23 mouse cellular contexts compared by ENCODE assay signal in genomic region chr11:18598349-18598748, GRCm38 (mm10).
"Had no signal": no experiment of that assay in that cellular context is flagged by ENCODE, and none has a peak within 500 bp of the region (broad histone marks: within the 10 kb centered on the region; RNA-seq: fewer than 3 reads in every experiment).

No protein-coding gene starts in this region.

- ATAC-seq: forebrain, postnatal 0 days; hindbrain, postnatal 0 days; intestine, embryonic 16.5 days; liver, embryonic 12.5 days had no signal

- H3K27ac ChIP-seq: hindbrain, embryonic 13.5 days; hindbrain, embryonic 15.5 days; hindbrain, postnatal 0 days; kidney, embryonic 15.5 days; kidney, postnatal 0 days; limb, embryonic 13.5 days; limb, embryonic 15.5 days; liver, embryonic 12.5 days; liver, embryonic 14.5 days had no signal

- H3K9me3 ChIP-seq: hindbrain, embryonic 13.5 days; hindbrain, embryonic 15.5 days; kidney, embryonic 15.5 days; limb, embryonic 13.5 days; limb, embryonic 15.5 days; liver, embryonic 12.5 days had no signal

- H3K9ac ChIP-seq: forebrain, postnatal 0 days; hindbrain, embryonic 13.5 days; hindbrain, embryonic 15.5 days; kidney, embryonic 15.5 days; limb, embryonic 13.5 days; limb, embryonic 15.5 days; liver, embryonic 12.5 days; liver, embryonic 14.5 days had no signal

- H3K4me2 ChIP-seq: hindbrain, embryonic 13.5 days; hindbrain, embryonic 15.5 days; kidney, embryonic 15.5 days; limb, embryonic 13.5 days; limb, embryonic 15.5 days; liver, embryonic 12.5 days had no signal

- H3K4me3 ChIP-seq: hindbrain, embryonic 13.5 days; hindbrain, embryonic 15.5 days; kidney, embryonic 15.5 days; limb, embryonic 13.5 days; limb, embryonic 15.5 days; liver, embryonic 12.5 days had no signal

- H3K27me3 ChIP-seq: hindbrain, embryonic 13.5 days; hindbrain, embryonic 15.5 days; kidney, embryonic 15.5 days; liver, embryonic 12.5 days had no signal

- H3K36me3 ChIP-seq: hindbrain, embryonic 13.5 days; hindbrain, embryonic 15.5 days; kidney, embryonic 15.5 days; limb, embryonic 13.5 days; limb, embryonic 15.5 days; liver, embryonic 12.5 days had no signal

- H3K4me1 ChIP-seq: hindbrain, embryonic 13.5 days; hindbrain, embryonic 15.5 days; limb, embryonic 13.5 days; limb, embryonic 15.5 days; liver, embryonic 12.5 days had no signal

- DNase-seq: forebrain, postnatal 0 days; gastrocnemius, postnatal 14 days; gastrocnemius, postnatal 36 days; heart, adult 18-20 months; heart, postnatal 36 days; kidney, adult 11 months; kidney, adult 2 months; kidney, adult 9 months; kidney, postnatal 14 days; kidney, postnatal 36 days; layer of hippocampus, adult 9-11 months; layer of hippocampus, postnatal 36 days; left cerebral cortex, postnatal 4 days had no signal
